Mouse (Mus musculus) ovary, adult 10 weeks (tissue): ENCODE results near the gene Zfp955a. TPM values are rescaled to one million over a fixed set of nuclear protein-coding genes. Genes with fewer than 3 reads are reported as not detected.

Source experiments
- polyA plus RNA-seq: library from polyadenylated mRNA; stranded (reverse); fragments of 350-450 nt; fragmentation: Illumina TruSeq; extraction: RNeasy Lipid Tissue Mini Kit (QIAGEN cat#74804); gene quantifications from one replicate; pipeline ENCODE4 v1.2.3, GENCODE M21; 2014

Gene Zfp955a
- 58.6 TPM for polyA plus RNA-seq

GRCm38 (mm10) chr17:33254530-33255318 lies at the start of gene Zfp955a:
TSS of gene Zfp955a (minus strand) at chr17:33255145.

GRCm38 (mm10) chr17:33289039-33289875 lies 34.3 kb upstream of the Zfp955a start, which contains the start of gene Zfp955b:
TSS of gene Zfp955b (plus strand) at chr17:33289544.

GRCm38 (mm10) chr17:33264376-33264775 lies 9.4 kb upstream of the Zfp955a start, which contains the start of gene Olfr63:
TSS of gene Olfr63 (plus strand) at chr17:33264676.

GRCm38 (mm10) chr17:33221590-33221989 lies 33.4 kb downstream of the Zfp955a start, which contains the start of gene Olfr1564:
TSS of gene Olfr1564 (minus strand) at chr17:33221690.

GRCm38 (mm10) chr17:33191002-33191401 lies 63.9 kb downstream of the Zfp955a start, which contains the start of gene Olfr239:
TSS of gene Olfr239 (plus strand) at chr17:33191302.

Other genes with a start within 250 kb of the Zfp955a start
- 42.5 TPM for gene Zfp763, start 221.7 kb downstream of the Zfp955a start, polyA plus RNA-seq
- gene 4921501E09Rik, start 187.1 kb downstream of the Zfp955a start, polyA plus RNA-seq = not detected
- 36.2 TPM for gene Zfp563, start 165.8 kb downstream of the Zfp955a start, polyA plus RNA-seq
- gene Morc2b, start 115.5 kb downstream of the Zfp955a start, polyA plus RNA-seq = not detected
- gene Olfr55, start 86.7 kb downstream of the Zfp955a start, polyA plus RNA-seq = not detected
- not detected for gene Olfr239, start 63.8 kb downstream of the Zfp955a start, polyA plus RNA-seq
- not detected for gene Olfr1564, start 33.5 kb downstream of the Zfp955a start, polyA plus RNA-seq
- not detected for gene Olfr63, start 9.5 kb upstream of the Zfp955a start, polyA plus RNA-seq
- 31.4 TPM for gene Zfp955b, start 34.4 kb upstream of the Zfp955a start, polyA plus RNA-seq
- gene Zfp81, start 103.7 kb upstream of the Zfp955a start, polyA plus RNA-seq = 86.0 TPM
- gene Zfp101, start 139.5 kb upstream of the Zfp955a start, polyA plus RNA-seq = 38.9 TPM
- not detected for gene Actl9, start 177.8 kb upstream of the Zfp955a start, polyA plus RNA-seq